Mouse (Mus musculus) bone marrow, adult 2 months (tissue): Measurements from ENCODE around the gene Cd37.

Experiments
- CTCF ChIP-seq: fragments of 200-500 bp; IDR thresholded peaks from 2 replicates; pipeline ENCODE4 v1.5.1; 2011; ENCODE audit warnings: low read length, control low read depth; ENCODE audit not compliant: control insufficient read depth, insufficient read depth
- POLR2A ChIP-seq: fragments of 200-500 bp; IDR thresholded peaks from 2 replicates; pipeline ENCODE4 v1.6.1; 2011; ENCODE audit warnings: low read depth, mild to moderate bottlenecking, control low read depth, low read length, borderline replicate concordance; ENCODE audit not compliant: control insufficient read depth

DNA sequence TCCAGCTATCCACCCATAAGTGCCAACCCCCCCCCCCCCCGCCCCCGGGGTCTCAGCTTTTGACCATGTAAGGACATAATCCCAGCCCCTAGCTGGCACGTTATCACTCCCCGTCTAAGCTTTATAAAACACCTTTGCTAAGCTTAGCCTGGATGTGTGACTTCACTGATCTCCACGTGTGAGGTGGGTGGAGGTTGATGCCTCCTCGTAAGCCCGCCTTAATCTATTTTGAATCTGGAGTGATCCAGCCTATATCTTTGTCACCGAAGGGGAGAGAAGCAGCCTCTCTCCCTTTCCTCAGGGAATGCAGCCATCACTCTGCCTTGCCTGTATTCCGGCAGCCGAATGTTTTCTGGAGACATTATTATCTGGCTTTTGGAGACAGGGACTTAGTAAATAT is 36.3 kb downstream of the Cd37 start:
- TF ChIP-seq CTCF: no peak
- TF ChIP-seq POLR2A: no peak
